Mouse (Mus musculus): Measurements from ENCODE around the gene Tanc2. TPM values are rescaled to one million over a fixed set of nuclear protein-coding genes. Genes with fewer than 3 reads are reported as not detected.
A peak's percentile ranks its signal among the peaks of the same experiment; 100 is the strongest.

Tanc2 gene
- 10 to 100 TPM; 17.2 to 18.2 TPM for total RNA-seq (2021)
- long read RNA-seq, experiment 1, partial matches to known transcripts, result 0 of 2 reads
- long read RNA-seq, experiment 1, other reads (novel, unspliced or antisense), result 2 of 2 reads
- long read RNA-seq, experiment 2, result 0 reads

DNA sequence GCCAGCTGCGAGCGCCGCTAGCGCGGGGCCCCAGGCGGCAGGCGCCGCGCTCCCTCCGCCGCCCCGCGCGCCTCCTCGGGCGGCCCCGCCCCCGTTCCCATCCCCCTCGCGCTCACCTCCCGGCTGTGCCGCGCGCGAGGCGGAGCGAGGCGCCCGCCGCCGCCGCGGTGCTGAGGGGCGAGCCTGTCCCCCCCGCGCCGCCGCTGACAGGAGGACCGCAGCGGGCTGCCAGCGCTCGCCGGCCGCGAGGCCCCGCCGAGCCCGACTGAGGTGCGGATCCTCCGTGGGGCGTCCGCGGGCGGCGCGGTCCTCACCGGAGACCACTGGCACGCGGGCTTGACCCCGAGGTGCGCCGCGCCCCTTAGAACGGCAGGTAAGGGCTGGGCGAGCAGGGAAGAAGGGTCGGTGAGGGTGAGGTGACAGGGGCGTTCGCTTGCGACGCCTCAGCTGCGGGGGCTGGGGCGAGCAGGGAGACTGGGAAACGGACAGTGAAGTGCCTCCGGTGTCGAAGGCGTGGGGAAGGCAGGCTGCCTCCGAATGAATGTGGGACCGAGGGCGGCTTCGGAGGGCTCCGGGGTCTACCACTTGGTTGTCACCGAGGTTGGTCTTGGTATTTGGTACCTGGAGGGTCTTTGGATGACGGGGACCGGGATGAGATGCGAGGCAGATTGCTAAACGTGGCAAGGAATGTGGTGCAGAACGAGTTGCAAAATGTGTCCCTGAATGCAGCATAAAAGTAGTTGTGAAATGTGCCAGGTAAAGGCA lies at the start of gene Tanc2:
Tanc2 (plus strand) TSS at position 110 of the 765 bp plus-strand sequence.
- DNase-seq, result peak; percentile 13 to 80

DNA sequence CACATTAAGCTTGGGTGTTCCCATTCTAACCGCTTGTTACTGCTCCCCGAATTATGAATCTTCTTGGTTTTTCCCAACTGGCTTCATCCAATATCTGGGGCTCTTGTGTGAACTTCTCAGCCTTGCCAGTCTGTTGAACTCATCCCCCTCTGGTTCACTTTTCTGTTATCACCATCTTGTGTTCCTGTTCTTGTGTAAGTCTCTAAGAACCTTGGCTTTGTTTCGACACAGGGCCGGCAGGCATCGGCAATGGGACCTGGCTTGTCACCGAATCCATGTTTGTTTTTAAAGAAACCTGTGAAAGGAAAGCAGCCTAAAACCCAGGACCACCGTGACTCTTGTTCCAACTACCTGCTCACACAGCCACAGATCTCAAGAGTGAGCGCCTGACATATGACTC lies 49.0 kb upstream of the Tanc2 start:
- DNase-seq, result no peak

DNA sequence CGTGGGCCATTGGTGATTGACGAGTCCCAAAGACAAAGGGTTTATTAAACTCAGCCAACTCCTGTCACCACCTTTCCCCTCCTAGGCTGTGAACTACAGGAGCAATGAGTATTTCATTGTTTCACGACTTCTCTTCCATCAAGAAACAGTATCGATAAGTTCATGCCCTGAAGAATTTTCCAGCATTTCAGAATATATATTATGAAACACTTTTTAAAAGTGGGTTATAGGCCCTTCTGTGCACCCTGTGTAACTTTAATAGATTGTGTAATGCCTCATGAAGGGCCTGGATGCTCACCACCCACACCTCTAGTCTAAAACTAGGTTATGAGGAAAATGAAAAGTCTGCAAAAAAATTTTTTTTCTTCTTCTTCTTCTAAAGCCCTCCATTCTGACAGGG lies 48.4 kb upstream of the Tanc2 start:
- DNase-seq, result no peak

DNA sequence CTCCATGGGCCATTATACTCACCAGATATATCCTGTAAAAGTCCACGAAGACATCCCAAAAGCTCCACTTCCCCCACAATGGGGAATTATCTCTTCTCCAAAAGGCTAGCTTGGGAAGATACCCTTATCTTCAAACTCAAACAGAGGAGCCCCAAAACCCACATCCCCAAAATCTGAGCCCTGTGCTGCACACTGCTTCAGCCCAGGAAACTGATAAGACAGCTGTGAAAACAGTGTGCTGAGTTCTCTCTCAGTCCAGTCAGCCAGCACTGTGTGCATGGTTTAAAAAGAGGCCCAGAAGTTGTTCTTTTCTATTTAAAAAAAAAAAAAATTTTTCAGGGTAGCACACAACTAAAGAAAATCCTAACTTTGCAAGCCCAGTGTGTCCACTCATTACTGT lies 47.7 kb upstream of the Tanc2 start:
- no peak for DNase-seq

DNA sequence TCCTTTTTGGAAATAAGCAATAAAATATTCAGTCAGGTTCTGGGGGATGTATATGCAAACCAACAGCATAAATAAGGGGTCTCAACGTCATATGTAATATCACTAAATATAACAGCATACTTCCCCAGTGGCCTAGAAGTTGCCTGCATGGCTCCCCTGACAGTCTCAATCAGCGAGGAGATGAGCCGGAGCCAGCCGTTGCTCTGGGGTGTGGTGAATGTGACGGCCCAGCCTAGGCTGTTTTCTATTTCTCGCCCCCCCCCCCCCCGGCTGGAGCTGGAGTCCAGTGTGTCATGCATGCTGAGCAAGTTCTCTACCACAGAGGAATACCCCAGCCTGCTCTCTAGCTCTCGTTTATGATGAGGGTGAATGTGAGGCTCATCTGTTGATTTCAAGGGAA lies 44.0 kb upstream of the Tanc2 start:
- no peak for DNase-seq

DNA sequence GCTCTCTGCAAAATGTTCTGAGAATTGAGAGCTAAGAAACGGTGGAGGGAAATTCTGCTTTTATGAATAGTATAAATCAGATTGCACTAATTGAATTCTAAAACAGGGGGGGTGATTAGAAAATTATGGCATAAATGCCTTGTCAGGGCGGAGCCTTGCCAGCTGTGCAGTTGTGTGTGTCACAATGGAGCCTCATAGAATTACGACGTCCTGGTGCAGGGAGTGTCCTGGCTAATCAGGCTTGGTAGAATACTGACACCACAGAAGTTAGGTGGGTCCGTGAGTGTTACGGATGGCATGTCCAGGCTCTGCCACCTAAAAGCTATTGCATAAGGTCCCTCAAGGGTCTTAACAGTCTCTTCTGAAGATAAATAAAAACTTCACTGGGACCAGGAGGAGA lies 43.4 kb upstream of the Tanc2 start:
- DNase-seq, result no peak

DNA sequence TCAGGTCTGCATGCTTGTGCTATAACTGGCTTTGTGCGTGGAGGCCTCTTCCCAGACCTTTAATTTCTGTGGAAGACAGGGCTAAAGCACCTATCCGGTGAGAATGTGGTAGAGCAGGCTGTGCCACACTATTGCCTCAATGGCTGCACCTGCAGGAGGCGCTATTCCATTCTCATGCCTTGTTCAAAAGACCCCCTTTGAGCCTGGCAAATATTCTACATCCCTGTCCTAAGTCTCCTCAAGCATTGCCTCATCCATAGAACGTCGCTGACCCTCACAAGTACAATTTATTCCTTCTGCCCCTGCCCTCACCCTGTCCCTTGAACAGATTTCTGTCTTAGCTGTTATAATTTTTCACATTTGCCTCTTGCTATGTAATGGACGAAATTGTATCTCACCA lies 41.4 kb upstream of the Tanc2 start:
- DNase-seq, result no peak

DNA sequence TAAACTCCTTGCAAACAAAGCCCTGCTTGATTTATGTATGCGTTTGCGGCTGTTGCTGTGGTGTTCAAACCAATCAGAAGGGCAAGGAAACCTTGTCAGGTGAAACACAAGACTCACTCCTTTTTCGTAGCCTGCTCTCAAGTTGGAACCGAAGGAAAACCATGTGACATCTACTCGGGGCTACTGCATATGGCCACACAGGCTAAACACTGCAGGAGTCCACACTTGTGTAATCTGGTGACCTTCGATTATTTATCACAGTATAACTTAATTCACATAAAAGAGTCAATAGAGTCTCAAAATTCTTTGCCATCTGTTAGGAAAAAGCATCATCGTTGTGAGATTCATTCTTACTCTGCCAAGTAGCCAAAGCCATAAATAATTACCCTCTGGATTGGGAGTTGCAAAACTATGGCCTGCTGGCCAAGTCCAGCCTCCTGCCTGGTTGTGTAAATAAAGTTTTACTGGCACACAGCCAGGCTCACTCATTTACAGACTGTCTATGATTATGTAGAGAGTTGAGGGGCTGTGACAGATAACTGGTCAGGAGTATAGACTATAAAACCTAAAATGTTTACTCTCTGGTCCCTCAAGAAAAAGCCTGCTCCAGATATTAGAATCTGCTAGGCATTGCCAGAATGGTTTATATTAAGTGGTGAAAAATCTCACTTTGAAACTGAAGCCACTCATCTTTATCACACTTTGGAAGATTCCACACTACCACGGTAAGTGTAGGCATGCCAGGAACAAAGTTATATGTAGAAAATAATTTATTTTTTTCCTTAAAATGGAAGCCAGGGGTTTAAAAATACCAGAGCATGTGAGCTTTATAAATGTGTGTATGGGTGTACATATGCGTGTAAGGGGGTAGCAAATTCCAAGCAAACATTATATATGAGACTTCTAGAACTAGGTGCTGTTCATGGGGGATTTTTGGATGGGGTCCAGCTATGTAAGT lies 40.3 kb upstream of the Tanc2 start:
- peak; percentile 55 to 65 for DNase-seq

DNA sequence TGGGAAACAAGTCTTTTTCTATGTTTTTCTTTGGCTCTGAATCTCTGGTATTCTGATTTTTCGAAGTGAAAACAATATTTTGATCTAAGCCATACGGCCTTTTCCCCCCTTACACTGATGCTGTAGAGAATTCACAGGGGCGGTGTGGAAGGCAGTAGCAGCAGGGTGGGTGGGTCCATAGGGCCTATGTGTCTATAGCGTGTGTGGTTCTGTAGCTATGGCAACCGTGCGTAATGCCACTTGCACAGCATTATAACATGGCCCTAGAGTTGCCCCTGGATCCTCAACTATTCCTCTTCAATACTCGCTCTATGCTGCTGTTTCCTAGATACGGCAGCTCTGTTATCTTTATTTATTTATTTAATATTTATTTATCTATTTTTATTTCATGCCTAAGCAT lies 32.5 kb upstream of the Tanc2 start:
- DNase-seq, result no peak

DNA sequence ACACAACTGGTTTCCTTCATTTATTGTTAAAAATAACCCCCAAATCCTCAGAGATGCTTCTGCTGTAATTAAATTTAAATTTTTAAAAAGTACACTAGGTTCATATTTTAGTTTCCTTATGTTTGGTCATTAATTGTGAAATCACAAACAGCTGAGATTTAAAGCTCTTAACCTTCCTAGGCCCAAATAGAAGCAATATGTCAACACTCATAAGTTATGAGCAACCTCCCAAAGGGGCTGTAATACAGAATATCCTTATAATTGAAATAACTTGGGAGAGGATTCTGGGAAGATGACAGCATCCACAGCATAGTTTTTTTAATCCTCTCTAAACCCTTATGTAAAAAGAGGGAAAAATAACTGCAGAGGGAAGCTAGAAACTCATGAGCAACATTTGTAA lies 31.7 kb upstream of the Tanc2 start:
- no peak for DNase-seq

DNA sequence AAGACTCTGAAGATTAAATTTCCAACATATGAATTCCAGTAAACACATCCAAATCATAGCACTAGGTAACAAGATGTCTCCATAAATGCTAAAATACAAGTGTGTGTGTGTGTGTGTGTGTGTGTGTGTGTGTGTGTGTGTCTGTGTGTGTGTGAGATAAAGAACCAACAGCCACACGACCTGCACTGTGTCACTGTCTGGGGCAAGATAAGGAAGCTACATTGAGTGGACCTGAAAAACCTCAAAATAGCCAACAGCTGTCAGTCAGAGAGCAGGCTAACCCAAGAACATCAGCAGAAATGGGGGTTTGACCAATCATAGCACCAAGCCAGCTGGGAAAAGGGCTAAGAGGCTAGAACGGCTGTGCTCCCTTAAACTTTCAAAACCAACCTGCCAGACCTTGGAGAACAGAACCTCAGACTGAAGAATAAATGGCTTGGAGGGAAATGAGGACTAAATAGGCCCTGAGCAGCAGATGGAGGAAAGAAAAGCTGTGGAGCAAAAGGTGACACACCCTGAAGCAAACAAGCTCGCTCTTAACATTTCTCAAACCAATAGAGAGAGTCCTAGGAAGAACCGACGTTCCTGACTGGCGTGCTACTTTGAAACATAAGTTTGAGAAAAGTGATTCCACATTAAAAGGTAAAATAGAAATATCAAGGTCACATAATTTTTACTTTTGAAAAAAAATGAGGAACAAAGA lies 30.8 kb upstream of the Tanc2 start:
- DNase-seq, result no peak

DNA sequence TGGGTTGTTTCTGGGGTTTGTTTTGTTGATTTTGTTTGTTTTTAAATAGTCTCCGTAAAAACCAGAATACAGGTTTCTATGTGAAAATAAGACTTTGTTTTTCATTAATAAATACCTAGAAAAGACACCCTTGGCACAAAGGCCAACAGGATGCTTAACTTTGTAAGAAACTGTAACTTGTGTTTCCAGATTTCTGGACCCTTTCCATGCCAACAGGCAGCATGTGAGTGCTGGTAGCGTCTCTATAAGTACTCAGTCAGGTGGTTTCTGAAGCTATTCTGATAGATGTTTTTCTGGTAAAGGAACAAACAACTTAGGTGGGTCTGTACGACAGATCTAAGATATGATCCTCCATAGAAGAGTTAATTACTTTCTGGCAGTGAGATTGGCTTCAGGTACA lies 26.2 kb upstream of the Tanc2 start:
- no peak for DNase-seq

DNA sequence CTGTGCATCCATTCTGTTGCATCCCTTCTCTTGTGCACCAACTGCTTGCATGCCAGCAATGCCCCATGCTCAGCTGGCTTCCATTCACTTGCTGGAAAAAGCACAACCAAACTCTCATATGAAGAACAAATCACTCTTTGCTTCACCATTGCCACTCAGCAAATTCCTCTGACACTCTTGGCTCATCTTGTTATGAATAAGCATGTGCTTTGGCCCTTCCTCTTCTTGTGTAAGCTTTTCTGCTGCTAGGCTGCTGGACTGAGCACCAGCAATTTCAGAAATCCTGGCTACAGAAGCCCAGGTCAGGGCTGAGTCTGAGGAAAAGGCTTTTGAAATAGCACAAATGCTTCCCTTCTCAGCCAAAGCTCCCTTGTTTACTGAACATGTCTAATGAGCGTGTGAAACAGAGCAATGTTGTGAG lies 22.6 kb upstream of the Tanc2 start:
- peak; percentile 24 to 28 for DNase-seq

DNA sequence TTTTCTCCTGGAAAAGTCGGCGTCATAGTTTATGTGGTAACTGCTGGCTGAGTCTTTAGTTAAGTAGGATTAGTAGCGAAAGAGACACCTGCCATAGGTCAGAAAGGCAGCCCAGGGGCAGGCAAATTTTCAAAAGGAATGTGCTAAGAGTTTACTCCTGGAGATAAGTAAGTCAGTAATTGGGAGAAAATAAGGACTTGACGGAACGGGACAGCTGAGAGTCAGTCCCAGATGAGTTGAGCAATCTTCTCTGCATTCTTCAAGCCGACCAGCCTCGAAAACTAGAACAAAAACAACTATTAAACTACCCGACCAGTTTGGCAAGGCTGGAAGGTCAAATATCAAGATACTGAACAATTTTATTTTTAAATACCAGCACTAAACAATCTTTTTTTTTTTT lies 17.8 kb upstream of the Tanc2 start:
- no peak for DNase-seq

DNA sequence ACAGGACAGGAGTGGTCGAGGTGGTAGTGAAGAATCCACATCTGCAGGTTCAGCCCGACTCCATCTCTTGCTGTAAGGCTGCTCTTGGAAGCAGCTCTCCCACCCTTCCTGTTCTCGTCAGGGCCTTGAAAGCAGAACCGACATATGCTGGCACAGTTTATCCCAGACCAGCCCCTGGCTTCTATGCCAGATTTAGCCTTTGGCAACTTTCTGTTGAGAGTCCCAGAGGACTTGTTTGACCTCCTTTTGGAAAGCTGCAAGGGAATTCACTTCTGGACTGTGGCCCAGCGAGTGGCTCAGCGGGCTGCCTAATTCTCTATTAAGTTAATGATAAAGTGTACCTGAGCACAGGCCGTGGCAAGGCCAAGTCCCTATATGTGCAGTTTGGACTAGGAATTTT lies 15.5 kb upstream of the Tanc2 start:
- DNase-seq, result peak; percentile 41 to 44

DNA sequence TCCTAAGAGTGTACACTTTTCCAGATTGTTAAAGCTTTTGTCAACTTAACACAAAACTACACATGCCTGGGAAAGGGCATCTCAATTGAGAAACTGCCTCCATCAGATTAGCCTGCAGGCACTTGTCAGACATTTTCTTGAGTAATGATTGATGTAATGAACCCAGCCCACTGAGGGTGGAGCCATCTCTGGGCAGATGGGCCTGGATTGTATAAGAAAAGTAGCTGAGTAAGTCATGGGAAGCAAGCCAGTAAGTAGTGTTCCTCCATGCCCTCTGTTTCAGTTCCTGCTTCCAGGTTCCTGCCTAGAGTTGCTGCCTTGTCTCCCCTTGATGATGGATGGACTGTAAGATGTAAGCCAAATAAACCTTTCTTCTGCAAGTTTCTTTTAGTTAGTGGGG lies 12.6 kb upstream of the Tanc2 start:
- DNase-seq, result no peak

DNA sequence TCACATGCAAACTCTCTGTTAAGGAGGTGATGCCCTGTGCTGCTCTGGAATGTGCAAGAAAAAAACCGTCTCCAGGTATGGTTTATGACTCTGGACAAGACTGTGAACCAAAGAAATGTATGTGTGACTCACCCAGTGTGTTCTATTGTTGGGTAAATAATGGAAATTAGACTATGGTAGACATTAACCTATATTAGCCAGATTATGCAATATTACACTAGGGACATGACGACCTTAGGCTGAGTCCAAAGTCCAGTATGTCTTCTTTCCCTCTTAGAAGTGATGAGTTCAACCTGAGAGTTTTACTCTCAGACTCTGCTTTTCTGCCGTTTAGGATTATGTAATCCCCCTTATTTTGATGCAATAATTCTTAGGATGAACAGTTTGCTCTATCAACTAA lies 7.8 kb upstream of the Tanc2 start:
- DNase-seq, result no peak

DNA sequence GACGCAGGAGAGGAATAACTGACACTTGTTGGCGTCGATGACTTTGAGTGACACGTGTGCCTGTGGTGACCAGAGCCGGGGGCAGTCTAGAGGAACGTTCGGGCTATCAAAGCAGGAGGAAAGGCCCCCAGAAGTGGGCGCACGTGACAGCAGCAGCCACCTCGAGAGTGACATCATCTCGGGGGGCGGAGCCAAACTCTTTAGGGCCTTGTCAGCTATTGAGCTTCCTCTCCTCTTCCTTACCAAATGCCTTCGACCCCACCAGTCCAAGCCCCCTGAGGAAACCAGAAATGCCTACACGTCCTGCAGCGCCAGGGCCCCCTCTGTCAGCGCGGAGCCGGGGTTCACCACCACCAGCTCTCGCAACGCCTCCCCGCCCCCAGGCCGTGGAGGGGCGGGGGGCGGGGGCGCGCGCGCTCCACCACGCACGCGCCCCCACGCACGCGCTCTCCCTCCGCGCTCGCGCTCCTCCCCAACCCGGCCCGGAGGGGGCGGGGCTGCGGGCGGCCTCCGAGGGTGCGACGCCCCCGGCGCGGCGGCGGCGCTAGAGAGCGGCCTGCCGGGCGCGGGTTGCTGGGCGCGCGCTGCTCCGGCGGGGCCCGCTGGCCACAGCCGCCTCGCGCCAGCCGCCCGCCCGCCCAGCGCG lies 432 bp upstream of the Tanc2 start:
- peak; percentile 91 to 96 for DNase-seq

DNA sequence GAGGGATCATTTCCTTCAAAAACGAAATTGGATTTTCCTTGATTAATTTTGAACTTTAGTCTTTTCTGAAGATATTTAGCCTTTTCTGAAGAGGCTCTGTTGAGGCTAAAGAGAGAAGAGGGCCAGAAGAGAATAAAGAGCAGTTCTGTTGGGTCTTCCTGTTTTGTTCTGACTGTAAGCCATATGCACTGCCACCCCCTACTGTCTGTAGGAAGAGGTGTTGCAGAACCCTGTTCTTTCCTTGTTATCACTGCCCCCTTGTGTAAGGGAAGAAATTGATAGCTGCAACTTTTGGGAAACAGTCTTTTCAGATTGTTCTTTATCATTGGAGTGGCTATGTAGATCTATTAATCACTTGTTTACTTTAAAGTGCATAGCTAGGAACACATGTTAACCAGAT lies 2.1 kb downstream of the Tanc2 start:
- DNase-seq, result peak; percentile 17 to 35

DNA sequence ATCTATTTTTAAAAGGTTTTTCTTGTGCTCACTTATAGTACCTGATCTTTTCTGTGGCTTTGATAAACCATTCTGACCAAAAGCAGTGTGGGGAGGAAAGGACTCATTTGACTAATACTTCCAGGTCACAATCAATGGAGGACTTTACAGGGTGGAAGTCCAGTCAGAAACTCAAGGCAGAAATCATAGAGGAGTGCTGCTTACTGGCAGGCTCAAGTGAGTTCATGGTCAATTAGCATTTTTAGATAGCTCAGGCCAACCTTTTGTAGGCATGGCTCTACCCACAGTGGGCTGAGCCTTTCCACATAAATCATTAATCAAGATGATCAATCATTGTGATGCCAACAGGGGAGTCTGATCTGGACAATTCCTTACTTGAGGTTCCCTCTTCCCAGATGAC lies 12.4 kb downstream of the Tanc2 start:
- DNase-seq, result no peak

DNA sequence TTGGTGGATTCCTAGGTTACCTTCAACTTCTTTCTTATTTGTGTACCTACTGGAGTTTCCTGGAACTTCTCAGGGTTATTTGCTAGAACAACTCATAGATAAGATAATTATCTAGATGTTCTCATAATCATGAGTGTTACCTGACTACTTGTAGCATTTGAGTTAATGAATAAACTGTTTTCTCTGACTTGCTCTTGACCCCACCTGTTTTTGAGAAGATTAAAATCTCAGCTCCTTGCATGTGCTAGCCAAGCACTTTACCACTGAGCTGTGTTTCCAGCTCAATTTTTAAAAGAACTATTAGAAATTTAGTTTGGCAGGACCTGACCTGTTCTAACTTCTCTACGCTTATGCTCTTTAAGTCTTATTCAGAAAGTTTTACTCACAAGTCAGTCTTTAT lies 36.4 kb downstream of the Tanc2 start:
- no peak for DNase-seq

DNA sequence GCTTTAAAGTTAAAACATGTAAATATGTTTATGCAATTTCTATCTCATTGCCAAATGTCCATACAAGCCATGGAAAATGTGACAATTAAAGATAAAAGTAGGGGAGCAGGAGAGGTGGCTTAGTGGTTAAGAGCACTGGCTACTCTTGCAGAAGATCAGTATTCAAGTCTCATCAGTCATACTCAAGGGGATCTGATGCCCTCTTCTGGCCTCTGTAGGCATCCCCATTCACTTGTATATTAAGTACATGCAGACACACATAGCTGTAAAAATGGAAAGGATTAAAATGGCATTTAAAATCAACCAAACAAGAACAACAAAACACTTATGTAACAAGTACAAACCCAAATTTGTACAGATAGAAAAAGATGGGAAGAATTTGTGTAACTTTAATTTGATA lies 54.2 kb downstream of the Tanc2 start:
- DNase-seq, result peak in 1 of 2 experiments; percentile 4

Data from adrenal gland, postnatal 36 days (tissue).